22 mouse cellular contexts compared by ENCODE assay signal in the genomic region with DNA sequence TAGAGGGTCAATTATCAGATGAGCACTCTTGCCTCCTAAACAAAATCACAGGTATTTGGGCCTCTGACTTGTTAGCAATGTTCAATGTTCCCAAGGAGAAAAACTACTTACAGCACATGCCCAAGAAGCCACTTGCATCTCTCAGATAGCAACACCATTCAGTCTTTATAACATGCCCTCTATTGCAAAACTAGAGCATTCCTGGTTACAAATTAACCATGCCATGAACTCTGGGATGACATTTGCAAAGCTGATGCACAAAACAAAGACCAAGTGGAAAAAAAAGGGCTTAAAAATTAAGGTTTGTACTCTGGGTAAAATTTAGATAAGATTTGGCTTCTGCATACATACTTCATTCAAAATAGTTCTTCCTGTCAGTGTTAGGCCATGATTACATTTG. TPM values are rescaled to one million over a fixed set of nuclear protein-coding genes. Genes with fewer than 3 reads are reported as not detected.
"Had no signal": no experiment of that assay in that cellular context is flagged by ENCODE, and none has a peak within 500 bp of the region (broad histone marks: within the 10 kb centered on the region; RNA-seq: fewer than 3 reads in every experiment).

Gene Serpina7, minus strand, starts transcription at position 160 of the 400 bp plus-strand sequence.

- H3K4me3 ChIP-seq: midbrain, embryonic 10.5 days; midbrain, embryonic 12.5 days; myocyte; neural tube, embryonic 13.5 days; neural tube, embryonic 15.5 days had no signal

- H3K9me3 ChIP-seq: midbrain, embryonic 10.5 days; midbrain, embryonic 12.5 days; neural tube, embryonic 13.5 days; neural tube, embryonic 15.5 days had no signal

- ATAC-seq: midbrain, embryonic 16.5 days had no signal

- H3K36me3 ChIP-seq: midbrain, embryonic 10.5 days; midbrain, embryonic 12.5 days; neural tube, embryonic 13.5 days; neural tube, embryonic 15.5 days had no signal

- H3K4me2 ChIP-seq: lung, embryonic 14.5 days; midbrain, embryonic 12.5 days; neural tube, embryonic 13.5 days; neural tube, embryonic 15.5 days had no signal

- H3K4me1 ChIP-seq: midbrain, embryonic 10.5 days; midbrain, embryonic 12.5 days; neural tube, embryonic 13.5 days; neural tube, embryonic 15.5 days had no signal

- H3K27ac ChIP-seq: midbrain, embryonic 10.5 days; midbrain, embryonic 12.5 days; neural tube, embryonic 13.5 days; neural tube, embryonic 15.5 days had no signal

- H3K9ac ChIP-seq: lung, embryonic 14.5 days; midbrain, embryonic 12.5 days; neural tube, embryonic 13.5 days; neural tube, embryonic 15.5 days had no signal

- H3K27me3 ChIP-seq: midbrain, embryonic 12.5 days; neural tube, embryonic 13.5 days; neural tube, embryonic 15.5 days had no signal

- DNase-seq: lung, embryonic 14.5 days; lung, postnatal 10 days; lung, postnatal 4 days; midbrain, embryonic 14.5 days; retina, postnatal 1 day; right cerebral cortex, adult 18-20 months; right cerebral cortex, postnatal 25 days; right cerebral cortex, postnatal 4 days; spleen, adult 18-20 months; thymus, adult 18-20 months; thymus, postnatal 14 days; thymus, postnatal 36 days had no signal

RNA-seq across cellular contexts. Expression of gene Serpina7, which starts in this region (rescaled TPM):
- total RNA-seq: megakaryocyte, adult 5-6 weeks; megakaryocyte-erythroid progenitor cell, adult 5-6 weeks had no signal
- polyA plus RNA-seq: midbrain, embryonic 10.5 days; midbrain, embryonic 12.5 days; midbrain, embryonic 14.5 days; midbrain, embryonic 16.5 days; myocyte; neural tube, embryonic 13.5 days; neural tube, embryonic 15.5 days; small intestine, adult 2 months; stomach, embryonic 14.5 days had no signal
